Mouse (Mus musculus): ENCODE measurements at regions not wholly inside any gene's neighbourhood (a gene's known extent, or its start where the extent isn't known, plus 50 kb on each side); places are given as distances from the start of the nearest gene placed in this dataset.

DNA sequence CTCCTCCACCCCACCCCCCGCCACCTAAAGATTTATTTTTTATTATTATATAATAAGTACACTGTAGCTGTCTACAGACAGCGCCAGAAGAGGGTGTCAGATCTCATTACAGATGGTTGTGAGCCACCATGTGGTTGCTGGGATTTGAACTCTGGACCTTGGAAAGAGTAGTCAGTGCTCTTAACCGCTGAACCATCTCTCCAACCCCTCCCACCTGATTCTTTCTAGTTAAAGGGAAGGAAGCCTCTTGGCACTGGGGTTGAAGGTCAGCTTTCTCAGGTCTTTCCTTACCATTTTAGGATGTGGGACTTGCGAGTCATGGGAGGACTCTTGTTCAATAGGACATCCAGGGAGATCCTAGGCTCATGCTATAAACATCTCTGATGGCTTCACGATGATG lies 54.7 kb downstream of the Hes1 start:
- in situ Hi-C loops (cut with MboI, MseI), result no loop called here

DNA sequence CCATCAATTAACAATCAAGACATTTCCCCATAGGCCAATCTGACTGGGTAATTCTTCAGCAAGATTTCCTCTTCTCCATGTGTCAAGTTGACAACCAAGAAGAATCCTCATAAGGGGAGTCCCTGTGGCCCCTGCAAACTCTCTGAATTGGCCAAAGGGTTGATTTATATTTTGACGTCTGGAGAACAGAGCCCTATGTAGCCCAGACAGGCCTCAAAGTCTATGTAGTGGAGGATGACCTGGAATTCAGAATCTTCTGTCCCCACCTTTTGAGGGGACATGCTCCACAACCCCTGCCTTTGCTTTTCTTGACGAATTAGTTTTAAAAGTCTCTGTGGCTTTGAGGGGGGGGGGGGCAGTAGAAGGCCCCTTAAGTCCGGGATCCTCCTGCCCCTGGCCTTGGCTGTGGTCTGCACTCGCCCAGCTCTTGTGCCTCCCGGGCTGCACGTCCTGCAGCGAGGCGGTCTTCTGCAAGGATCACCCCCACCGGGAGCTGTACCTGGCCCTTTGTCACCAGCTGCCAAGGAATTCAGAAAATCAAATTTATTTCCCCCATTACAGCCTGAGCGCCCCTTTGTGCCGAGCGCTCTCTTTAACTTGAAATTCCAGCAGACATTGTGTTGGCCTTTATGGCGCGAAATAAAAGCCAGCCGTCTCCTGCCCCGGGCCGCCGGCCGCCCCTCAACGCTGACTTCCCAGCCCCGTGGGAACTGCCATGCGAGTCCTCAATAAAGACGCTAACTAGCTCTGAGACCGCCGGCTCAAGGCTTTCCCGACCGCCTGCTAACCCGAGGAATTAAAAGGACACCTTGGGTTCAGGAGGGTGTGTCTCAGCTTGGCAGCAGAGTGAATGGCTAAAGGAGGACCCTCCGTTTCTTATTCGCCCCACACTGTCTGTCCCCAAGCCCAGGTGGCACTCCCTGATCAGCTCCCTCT lies 56.4 kb downstream of the Hes1 start:
- in situ Hi-C loops (cut with MboI, MseI), result no loop called here

DNA sequence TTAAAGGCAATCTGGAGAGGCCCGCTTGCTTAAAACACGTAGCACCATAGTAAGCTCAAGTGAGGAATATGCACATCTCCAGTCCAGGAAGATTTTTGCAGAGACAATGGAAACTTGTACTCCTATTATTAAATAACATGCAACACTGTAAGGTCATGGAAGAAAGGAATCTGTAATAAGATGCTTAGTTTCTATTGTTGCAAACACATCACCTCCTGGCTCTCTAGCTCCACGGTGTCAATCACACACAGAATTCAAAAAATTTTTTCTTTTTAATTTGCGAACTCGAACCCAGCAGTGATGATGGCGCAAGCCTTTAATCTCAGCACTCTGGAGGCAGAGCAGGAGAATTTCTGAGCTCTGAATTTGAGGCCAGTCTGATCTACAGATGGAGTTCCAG lies 57.4 kb downstream of the Hes1 start:
- in situ Hi-C loops (cut with MboI, MseI), result no loop called here

DNA sequence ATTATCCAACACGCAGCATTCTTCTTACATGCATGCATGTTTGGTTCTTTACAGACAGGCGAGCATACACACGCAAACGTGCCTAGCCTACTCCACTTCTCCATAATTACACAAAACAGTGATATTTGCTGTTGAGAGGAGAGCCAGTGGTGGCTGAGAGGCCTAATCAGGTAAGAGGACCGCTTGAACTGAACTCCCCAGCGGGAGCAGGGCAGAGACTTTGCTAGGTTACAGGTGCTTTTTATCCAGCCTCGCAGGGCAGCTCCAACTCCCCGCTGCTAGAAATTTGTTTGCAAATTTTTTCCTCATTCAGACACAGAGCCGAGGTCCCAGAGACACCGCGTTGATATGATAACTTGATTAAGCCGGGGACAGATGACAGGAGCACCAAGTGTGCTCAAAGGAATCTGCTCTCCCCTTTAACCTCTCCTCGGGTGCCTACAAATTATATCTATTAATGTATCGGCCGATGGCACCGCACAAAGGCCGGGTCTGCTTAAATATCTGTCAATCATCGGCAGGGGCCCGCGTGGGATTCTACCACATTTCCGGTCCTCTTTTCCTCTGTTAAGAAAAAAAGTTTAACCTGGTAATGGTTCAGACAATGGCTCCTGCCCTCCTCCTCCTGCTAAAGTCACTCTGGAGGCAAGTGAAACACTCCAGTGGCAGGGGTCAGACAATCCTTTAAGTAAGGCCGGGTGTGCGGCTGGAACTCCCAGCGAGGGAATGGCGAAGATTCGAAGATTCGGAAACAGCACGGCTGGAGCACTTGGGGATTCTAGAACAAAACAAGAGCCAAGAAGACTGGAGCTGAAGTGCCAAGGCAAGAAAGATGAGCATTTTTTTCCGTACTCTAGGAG lies 58.3 kb downstream of the Hes1 start:
- in situ Hi-C loops (cut with MboI, MseI), result no loop called here

DNA sequence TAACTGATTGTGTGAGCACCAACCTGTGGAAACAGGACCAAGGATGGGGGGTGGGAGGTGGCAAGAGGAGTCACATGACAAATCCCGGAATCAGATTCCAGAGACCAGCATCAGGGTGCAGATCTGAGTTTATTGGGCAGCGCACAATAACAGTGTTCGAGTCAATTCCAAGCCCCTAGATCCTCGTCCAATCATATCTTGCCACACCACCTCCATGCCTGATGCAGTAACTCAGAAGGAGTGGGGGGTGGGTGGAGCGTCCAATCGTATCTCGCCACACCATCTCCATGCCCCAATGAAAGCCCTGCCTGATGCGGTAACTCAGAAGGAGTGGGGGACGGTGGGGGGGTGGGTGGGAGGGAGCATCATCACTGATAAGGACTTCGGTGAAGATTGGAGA lies 62.8 kb downstream of the Hes1 start:
- in situ Hi-C loops (cut with MboI, MseI), result no loop called here

DNA sequence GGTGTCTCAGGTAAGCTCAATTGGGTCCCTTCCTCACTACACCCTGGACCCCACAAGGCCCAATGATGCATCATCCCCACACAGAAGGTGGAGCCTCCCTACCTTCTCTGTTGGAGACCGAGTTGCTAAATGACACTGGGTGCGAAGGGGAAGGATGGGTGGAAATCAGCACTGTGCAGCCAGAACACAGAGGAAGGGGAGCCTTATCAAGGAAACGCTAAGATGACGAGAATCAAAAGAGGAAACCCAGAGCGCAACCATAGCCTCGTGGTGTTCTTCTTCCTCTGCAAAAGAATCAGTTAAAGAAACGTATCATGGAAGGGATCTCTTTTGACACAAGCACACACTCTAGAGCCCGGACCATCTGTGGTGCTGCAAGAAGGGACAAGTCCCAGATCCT lies 64.6 kb downstream of the Hes1 start:
- in situ Hi-C loops (cut with MboI, MseI), result no loop called here

DNA sequence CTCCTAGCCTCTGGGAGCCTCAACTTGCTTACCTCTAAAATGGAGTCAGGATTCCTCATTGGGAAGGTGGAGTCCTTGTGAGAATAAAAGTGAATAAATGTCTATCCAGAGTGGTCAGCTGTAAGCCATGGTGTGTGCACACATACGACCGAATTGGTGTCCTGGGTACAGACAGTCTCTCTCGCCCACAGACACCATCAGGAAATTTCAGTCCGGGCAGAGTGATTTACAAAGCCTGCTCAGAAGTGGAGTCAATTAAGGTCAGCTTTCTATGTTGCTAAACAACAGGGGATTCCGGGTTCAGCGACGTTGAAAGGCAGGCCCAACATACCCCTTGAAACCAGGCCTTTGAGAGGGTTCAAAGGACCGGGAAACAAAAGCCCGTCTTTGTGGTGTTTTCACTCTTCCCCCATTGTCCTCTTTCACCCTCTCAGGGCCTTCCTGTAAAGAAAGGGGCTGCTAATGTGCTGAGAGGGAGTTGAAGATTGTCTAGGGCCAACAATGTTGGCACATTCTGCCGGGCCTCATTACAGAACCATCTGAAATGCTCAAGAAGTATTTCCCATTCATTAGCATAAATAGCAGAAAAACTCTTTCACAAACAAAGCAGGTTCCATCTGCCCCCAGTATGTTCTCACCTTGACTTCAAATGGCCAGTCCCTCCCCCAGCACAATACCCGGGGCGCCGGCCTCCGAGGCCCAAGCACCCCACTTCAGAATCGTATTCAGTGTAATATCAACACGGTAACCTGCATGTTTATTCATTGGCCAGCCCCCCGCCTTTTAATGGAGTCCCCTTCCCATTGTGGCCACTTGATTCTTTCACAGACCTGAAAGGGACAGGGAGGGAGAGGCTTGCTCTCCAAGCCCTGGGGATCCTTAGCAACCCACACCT lies 65.3 kb downstream of the Hes1 start:
- in situ Hi-C loops (cut with MboI, MseI), result no loop called here

DNA sequence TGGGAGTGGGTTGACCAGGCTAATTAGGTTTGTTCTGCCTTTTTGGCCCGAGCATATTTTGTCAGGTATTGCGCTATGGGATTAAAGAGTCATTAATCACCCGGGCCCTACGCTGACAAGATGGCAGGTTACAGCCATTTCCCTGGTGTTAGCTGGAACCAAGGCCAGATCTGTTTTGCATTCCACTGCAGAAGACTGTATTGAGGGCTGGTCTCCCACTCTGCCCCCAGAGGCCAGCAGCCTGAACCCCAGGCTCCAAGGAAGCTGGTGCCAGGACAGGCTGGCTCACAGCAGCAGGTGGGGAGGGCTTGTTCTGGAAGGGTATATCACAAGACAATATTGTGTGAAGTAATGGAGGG lies 65.9 kb downstream of the Hes1 start:
- in situ Hi-C loops (cut with MboI, MseI), result no loop called here

DNA sequence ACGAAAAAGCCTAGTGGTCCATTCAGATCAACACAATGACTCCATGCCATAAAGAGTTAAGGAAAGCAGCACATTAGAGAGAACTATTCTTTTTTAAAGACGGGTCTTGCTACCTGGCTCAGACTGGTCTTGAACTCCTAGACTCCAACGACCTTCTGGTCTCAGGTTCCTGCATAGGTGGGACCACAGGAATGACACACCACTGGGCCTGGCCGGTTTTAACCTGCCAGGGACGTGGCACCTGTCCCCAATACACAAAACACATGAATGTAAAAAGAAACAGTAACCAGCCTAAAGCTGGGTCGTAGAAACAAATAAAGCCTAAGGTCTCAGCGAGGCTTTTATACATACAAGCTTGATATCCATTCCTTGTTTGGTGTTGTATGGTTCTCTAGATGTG lies 67.9 kb downstream of the Hes1 start:
- in situ Hi-C loops (cut with MboI, MseI), result no loop called here

DNA sequence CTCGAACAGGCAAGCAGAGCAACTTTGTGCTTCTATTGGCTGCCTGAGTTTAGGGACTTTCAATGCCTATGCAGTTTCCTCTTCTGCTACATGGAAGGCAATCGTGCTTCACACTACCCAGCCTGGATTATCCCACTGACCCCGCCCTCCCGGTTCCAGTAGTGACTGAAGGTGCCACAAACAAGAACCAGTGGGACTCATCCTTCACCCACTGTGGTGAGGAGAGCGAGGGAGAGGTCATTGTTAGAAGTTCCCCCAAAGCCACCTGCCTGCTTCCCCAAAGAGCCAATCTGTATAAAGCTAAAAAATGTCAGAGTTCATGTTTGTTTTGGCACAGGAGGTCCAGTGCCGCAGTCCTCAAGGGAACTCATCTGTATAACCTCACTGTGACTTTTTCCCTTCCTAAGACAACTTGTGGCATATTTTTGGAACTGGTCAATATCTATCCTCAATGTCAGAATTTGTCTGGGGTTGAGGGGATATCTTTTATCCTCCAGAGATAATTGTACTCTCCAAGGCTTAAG lies 70.5 kb downstream of the Hes1 start:
- in situ Hi-C loops (cut with MboI, MseI), result no loop called here

DNA sequence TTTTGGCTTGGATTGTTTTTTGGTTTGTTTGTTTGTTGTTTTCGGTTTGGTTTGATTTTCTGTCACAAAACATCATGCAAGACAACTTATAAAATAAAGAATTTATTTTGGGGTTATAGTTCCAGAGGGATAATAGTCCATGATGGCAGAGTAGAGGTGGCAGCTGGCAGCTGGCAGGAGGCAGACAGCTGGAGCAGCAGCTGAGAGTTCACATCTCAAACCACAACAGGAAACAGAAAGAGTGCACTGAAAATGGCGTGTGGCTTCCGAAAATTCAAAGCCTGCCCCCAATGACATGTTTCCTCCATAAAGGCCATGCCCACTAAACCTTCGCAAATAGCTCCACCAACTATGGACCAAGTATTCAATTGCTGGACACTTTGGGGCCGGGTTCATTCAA lies 72.7 kb downstream of the Hes1 start:
- in situ Hi-C loops (cut with MboI, MseI), result no loop called here

DNA sequence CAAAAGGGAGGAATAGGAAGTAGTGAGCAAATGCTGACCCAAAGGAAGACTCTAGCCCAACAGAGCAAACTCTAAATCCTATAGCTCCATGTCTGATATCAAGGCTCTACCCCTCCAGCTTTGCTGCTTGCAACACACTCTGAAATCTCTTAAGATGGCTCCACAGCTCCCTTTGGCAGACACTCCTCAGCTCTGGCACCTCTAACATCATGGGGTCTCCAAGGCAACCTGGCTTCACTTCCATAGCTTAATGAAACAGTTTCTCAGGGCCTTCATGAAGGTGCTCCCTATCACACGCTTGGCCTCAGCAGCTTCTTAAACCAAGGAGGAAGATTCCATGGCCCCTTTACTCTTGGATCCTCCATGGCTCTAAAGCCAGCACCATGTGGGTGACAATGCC lies 73.6 kb downstream of the Hes1 start:
- in situ Hi-C loops (cut with MboI, MseI), result no loop called here

DNA sequence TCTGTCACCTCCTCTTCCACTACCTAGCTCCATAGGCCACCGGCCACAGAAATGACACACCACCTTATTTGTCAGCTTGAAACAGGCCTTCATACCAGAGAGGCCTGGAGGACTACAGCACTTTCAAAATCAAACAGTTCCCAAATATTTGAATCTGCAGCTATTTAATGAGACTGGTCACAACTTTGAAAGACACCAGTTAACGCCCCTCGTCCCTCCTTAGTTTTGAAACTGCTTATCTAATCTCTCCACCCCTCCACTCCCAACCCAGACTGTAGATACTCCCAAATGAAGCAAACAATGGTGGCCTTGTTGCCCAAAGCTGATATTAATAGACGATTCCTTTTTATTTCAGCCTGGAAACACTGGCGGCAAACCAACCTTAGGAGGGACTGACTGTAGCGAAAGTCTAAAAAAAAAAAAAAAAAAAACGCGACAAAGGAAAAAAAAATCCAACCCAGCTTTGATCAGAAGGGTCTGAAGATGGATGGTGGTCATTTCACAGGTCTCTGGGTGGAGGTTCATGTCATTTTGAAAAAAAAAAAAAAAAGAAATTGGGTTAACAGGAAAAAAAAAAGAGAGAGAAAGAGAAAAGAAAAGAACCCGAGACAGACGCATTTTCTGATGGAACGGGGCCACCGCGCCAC lies 80.8 kb downstream of the Hes1 start:
- in situ Hi-C loops (cut with MboI, MseI), result no loop called here

DNA sequence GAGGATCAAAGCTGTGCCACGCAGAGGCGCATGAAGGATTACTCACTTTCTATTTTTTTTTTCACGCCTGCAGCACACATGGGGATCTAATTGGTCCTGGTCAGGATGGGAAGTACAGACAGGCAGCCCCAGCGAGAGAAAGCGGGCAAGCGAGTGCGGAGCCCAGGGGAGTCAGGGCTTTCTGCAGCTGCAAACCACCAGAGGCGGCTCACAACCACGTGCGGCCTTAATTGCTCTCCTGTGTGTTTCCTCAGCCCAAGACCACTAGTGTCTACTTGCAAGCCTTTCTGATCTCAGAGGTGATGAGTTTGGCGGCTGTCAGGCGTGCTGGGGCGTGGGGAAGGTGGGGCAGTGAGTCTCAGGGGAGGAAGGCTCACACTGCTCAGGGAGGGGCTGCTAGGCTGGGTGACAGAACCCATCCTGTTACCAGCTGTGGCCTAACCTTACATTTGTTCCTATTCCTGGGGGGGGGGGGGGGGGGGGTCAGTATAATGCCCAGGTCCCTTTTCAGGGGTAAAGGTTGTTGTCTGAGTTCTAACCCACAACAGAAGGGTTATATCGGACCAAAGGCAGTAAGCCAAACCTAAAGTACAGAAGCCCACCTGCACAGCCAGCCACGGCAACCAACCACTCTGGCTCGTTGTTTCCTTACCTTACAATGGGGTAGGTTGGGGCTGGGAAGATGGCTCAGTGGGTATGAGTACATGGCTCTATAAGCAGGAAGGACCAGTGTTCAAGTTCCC lies 81.5 kb downstream of the Hes1 start:
- in situ Hi-C loops (cut with MboI, MseI), result no loop called here

DNA sequence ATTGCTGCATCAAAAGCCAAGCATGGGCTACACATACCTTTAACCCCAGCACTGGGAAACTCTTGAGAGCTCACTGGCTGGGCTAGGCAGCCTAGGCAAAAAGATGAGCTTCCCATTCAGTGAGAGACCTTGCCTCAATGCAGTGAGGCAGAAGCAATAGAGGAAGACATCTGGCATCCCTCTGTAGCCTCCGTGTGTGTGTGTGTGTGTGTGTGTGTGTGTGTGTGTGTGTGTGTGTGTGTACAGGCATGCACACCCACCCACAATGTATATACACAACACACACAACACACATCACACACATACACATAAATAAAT lies 82.0 kb downstream of the Hes1 start:
- in situ Hi-C loops (cut with MboI, MseI), result no loop called here

DNA sequence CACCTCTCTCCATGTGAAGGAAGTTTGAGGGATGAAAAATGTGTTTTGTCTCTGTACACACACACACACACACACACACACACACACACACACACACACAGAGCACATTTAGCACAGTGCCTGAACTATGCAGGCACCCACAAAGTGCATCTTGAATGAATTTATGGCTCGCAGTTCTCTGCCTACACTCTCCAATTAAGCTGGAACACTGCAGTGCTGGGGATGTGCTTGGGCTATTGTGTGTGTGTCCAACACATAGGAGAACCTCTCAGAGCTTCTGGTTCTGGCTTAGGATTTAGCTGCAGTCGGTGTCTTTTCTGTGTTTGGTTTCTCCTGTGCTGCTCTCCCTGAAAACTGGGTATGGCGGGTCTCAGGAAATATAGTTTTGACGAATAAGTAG lies 83.1 kb downstream of the Hes1 start:
- in situ Hi-C loops (cut with MboI, MseI), result no loop called here

DNA sequence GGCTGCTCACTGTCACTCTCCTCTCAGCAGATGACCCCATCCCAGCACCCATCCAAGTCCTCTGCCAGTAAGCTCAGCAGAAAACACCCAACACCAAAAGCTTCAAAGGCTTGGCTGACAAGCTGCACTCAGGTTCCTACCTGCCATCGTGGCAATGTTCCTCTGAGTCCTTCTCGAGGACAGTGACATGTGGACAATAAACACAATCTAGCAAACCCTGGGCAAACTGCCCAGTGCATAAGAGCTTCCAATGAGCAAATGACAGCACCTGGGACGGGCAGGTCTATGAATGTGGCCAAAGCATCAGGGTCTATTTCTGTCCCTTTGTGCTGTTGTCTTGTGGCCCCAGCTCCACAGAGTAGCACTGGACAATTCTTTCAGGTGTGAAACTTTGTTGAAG lies 86.9 kb downstream of the Hes1 start:
- in situ Hi-C loops (cut with MboI, MseI), result no loop called here

DNA sequence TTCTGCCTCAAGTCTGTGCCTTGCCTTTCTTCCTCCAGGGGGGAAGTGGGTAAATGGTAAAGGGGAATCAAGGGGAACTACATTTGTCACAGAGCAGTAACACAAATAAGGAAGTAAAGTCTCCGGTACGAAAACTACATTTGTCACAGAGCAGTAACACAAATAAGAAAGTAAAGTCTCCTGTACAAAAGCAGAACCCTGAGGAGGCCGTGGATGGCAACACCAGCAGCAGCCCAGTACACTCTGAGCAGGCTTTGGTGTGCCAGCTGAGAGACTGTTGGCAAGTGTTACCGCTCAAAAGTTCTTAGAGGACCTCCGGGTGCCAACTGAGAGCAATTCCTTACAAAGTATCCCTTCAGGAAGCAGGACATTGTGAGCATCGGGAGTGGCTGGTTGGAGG lies 90.9 kb downstream of the Hes1 start:
- in situ Hi-C loops (cut with MboI, MseI), result no loop called here

DNA sequence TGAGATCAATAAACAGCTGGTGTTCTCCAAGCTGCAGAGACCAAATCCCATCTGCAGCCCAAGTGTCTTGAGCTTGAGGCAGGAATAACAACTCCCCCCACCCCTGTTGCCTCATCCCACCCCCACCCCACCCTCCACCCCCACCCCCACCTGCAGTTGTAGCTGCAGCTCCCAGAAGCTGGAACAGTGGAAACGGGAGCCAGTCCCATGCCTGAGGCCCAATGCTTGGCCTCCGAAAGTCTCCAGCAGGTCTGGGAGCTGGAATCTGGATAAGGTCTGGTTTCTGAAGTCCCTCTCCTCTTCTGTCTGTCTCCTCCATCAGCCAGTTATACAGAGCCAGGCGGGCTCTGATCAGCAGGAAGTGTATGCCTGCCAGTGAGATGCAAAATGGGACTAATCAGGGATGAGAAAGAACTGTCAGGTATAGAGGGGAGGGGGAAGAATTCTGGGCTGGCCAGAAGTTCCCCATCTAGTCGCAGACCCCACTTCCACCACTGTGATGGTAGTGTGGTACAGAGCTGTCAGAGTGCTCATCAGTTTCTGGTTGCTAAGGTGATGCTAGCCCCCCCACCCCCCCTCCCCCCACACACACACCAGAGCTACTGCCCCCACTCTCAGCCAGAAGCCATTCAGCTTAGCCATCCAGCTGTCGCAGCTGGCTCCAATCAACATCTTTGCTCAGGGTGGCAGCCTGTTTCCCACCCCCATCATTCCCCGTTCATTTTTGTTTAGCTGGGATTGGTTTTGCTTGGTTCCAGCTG lies 91.5 kb downstream of the Hes1 start:
- in situ Hi-C loops (cut with MboI, MseI), result no loop called here

DNA sequence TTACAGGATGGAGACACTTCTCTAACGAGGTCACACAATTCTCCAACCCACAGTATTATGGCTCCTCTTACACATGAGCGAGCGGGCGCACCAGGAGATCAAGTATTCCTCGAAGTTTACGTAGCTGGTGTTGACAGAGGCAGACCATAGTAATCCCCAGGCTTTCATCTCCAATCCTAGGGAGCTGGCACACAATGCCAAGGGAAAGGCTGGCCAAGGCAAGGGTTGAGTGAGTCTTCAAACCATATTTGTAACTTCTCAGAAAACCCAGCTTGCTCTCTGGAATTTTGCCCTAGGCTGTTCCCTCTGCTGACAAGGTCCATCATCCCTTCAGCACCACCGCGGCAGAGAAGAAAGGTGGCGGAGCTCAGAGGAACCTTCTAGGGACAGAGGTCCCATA lies 94.0 kb downstream of the Hes1 start:
- in situ Hi-C loops (cut with MboI, MseI), result no loop called here
